Mouse (Mus musculus): ENCODE measurements around the gene Duox2.
"Not testable (repeated sequence)": the region's sequence is repeated elsewhere in the genome, so short reads cannot be mapped to it uniquely, and the experiment has no call there.

Duox2 gene

DNA sequence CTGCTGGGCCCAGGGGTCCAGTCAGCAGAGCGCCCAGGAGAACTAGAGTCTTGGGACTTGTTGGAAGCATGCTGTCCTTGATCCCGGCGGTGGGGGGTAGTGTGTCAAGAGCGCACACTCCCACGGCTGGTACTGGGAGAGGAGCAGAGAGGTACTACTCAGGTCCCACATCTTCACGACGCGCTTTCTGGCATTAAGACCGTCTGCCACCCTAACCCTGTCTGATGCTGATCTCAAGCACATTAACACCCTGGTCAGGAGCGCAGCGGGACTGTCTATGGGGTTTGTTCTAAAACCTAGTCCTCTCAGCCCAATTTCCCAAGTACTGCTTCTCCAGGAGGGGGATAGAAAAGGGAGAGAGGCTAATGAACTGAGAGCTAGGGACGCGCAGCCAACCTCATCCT, at the start of gene Duox2:
Duox2 (minus strand) TSS at position 354 of the 404 bp plus-strand sequence.
- in situ Hi-C loops (cut with MboI, MseI): no loop called here

GRCm38 (mm10) chr2:122347257-122347656, 49.0 kb upstream of the Duox2 start:
- in situ Hi-C loops (cut with MboI, MseI): no loop called here

DNA sequence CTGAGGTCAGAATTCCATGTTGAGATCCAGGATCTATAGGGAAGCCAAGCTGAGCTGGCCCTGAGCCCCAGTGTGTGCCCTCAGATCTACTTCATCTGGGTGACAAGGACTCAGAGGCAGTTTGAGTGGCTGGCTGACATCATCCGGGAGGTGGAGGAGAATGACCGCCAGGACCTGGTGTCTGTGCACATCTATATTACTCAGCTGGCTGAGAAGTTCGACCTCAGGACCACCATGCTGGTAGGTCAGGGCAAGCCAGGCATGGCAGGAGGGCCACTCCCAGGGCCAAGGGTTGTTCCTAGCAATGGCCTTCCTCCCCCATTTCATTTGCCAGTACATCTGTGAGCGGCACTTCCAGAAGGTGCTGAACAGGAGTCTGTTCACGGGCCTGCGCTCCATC, 47.9 kb upstream of the Duox2 start:
- in situ Hi-C loops (cut with MboI, MseI): not testable (repeated sequence)

GRCm38 (mm10) chr2:122345106-122345893, 47.1 kb upstream of the Duox2 start:
- in situ Hi-C loops (cut with MboI, MseI): no loop called here

DNA sequence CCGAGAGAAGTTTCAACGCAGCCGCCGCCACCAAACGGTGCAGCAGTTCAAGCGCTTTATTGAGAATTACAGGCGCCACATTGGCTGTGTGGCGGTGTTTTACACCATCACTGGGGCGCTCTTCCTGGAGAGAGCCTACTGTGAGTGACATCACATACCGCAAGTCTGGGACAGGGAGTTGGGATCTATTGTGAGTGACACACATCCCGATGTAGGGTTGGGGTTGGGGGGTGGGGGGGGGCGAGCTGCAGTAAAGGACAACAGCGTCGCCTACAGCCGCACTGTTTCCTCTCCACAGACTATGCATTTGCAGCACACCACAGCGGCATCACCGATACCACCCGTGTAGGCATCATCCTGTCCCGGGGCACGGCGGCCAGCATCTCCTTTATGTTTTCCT, 39.0 kb upstream of the Duox2 start:
- in situ Hi-C loops (cut with MboI, MseI): no loop called here

DNA sequence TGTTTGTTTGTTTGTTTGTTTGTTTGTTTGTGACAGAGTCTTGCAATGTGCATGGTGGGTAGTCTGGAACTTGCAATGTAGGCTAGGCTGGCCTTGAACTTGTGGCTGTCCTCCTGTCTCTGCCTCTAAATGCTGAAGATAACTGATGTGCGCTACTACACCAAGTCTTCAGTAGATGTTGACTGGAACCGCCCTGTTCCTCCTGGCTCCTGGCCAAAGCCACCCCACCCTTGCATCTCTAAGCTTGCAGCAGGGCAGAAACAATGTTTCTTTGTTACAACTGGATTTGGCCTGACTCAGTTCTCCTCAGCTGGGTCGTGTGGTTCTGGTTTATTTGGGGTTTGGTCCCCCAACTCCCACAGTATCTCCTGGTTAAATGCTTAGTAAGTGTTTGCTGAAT, 35.9 kb upstream of the Duox2 start:
- in situ Hi-C loops (cut with MboI, MseI): no loop called here

- in situ Hi-C loops (cut with MboI, MseI): no loop called here
Measured at GRCm38 (mm10) chr2:122332222-122332621, 34.0 kb upstream of the Duox2 start.

DNA sequence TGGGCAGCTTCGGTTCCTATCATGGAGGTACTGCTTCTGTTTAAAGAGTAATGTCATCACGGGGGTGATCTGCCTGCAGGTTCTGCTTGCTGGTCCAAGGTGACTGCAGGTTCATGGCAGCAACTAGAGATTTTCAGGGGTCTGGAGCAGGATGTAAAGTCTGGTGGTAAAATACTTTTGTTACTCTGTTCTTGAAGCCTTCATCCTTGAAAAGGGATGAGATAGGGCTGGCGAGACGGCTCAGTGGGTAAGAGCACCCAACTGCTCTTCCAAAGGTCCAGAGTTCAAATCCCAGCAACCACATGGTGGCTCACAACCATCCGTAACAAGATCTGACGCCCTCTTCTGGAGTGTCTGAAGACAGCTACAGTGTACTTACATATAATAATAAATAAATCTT, 32.1 kb upstream of the Duox2 start:
- in situ Hi-C loops (cut with MboI, MseI): not testable (repeated sequence)

DNA sequence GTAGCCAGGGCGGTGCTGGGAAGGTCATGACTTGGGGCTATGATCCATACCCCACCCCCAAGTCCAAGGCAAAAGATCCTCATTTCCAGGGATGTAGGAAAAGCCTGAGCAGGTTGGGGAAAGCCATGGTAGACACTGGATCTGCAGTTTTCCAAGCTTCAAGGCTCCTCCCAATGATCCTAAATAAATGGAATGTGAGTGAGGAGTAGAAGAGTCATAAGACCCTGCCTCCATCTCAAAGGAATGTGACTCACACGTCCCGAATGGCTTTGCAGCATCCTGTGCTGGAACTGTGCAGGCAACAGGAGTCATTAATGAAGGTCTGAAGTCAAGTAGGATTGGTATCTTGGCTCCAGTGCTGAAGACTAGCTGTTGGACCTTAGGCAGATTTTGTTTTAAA, 29.7 kb upstream of the Duox2 start:
- in situ Hi-C loops (cut with MboI, MseI): no loop called here

DNA sequence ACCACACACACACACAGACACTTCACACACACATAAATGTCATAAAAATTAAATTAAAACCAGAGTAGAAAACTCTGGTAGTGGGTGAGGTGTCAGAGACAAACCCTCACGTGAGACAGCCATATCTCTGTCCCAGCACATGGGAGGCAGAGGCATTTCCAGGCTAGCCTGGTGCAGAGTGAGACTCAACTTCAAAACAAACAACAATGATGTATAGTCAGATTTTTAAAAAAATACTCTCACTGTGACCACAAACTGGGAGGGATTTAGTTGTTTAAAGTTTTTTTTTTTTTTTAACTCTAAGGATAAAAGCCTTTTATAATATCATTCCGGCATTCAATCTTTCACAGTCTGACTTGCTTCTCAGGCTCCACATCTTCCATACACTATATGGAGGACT, 27.1 kb upstream of the Duox2 start:
- in situ Hi-C loops (cut with MboI, MseI): no loop called here

DNA sequence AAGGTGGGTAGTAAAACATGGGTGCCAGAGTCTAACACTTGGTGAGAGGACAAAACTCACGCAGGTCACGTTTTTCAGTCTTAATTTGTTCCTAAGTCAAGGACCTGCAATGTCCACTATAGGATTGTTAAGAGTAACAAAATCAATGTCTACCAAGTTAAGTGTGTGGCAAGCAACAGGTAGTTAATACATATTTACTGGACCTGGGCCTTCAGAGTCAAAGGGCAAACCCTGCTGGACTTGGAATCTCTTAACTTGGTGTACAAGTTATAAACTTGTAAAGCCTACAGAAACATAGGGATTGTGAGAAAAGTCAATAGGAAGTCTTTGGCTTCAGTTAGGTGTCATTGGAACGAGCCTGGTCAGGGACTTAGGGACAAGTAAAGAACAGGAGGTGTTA, 26.3 kb upstream of the Duox2 start:
- in situ Hi-C loops (cut with MboI, MseI): no loop called here

- in situ Hi-C loops (cut with MboI, MseI): no loop called here
Measured at GRCm38 (mm10) chr2:122323960-122324359, 25.7 kb upstream of the Duox2 start.

DNA sequence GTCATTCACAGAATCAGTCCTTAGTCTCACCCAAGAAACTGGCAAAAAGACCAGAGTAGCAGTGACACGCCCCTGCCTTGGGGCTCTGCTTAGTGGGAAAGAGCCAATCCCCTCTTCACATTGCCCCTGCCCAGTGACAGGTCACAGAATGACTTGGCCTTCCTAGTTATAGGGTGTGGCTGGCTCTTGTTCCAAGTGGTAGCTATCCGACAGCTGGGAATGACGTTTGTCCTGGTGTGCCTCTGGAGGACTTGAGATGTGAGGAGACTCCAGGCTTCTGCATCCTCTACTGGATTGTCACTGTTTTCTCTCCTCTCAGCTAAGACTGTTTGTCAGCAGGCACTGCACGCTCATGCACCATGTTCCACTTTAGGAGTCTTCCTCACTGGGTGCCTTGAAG, 19.1 kb upstream of the Duox2 start:
- in situ Hi-C loops (cut with MboI, MseI): no loop called here

DNA sequence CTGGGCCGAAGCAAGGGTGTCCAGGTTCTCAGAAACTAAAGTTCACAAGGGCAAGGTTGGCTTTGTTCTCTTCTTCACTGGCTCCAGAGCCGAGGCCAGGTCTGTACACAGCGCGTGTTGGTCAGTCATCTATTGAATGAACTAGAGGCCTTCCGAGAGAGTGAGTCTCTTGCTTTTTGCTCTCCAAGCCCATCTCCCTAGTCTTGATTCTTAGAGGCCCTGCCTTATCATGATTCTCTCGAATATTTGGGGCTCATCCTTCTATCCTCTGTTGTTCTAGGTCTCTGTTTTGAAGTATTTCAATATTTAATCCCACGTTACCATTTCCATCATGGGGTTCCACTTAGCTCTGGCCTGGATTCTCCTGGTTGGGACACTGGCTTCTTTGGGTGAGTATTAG, 17.1 kb upstream of the Duox2 start, which contains the start of gene Duox1:
Duox1 (plus strand) TSS at position 301 of the 400 bp plus-strand sequence.
- in situ Hi-C loops (cut with MboI, MseI): no loop called here

DNA sequence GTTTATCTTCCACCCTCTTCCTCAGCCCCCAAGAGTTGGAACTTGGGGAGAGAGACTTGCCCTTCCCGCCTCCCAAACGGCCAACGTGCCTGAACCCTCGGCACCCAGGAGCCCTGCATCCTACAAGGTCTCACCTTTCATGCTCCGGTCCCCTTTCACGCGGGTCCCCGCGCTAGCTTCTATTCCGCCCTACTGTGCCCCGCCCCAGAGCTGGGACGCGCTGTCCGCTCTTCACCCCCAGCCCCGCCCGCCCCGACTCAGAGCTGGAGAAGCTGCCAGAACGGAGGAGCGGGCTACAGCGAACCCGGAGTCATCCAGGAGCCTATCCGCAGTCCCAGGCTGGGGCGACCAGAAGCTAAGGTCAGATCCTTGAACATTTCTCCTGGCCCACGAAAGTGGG, 15.3 kb upstream of the Duox2 start, which contains the start of gene Duoxa1:
Duoxa1 (minus strand) TSS at position 195 of the 400 bp plus-strand sequence.
- in situ Hi-C loops (cut with MboI, MseI): no loop called here

- in situ Hi-C loops (cut with MboI, MseI): no loop called here
Measured at GRCm38 (mm10) chr2:122312722-122313417, 14.6 kb upstream of the Duox2 start.

DNA sequence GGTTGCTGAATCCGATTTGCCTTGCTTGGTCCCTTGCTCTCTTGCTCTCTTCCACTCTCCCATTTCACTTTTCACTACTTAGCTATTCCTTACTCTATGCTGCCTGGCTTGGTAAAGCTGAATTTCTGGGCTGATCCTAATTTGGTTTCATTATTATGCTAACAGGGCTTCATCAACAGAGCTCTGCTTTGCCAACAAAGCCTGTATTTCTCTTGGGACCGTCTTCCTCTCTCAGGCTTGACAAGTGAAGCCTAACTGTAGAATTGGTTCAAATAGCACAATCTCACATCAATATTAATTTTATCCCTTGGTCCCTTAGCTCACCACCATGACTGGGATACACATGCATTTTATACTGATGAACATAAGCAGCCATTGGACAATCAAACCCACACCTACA, 13.3 kb upstream of the Duox2 start:
- in situ Hi-C loops (cut with MboI, MseI): no loop called here

DNA sequence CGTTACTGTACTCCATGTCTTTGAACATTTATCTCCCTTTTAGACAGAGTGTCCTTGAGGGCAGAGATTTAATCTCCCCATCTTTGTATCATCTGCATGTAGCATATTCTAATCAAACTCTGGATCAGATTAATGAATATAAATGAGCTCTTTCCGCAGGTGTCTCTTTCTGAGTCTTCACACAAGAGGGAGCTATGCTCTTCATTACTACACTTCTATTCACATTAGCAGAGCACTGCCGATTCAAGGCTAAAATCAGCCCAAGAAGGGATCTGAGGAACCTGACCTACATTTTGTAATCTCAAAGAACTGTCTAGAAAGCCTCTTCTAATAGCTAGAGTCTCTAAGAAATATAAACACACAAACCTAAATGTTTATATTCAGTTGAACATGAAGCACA, 11.4 kb upstream of the Duox2 start:
- in situ Hi-C loops (cut with MboI, MseI): no loop called here

- in situ Hi-C loops (cut with MboI, MseI): no loop called here
Measured at GRCm38 (mm10) chr2:122306184-122306583, 7.9 kb upstream of the Duox2 start.

- in situ Hi-C loops (cut with MboI, MseI): no loop called here
Measured at GRCm38 (mm10) chr2:122305097-122305892, 7.0 kb upstream of the Duox2 start.

DNA sequence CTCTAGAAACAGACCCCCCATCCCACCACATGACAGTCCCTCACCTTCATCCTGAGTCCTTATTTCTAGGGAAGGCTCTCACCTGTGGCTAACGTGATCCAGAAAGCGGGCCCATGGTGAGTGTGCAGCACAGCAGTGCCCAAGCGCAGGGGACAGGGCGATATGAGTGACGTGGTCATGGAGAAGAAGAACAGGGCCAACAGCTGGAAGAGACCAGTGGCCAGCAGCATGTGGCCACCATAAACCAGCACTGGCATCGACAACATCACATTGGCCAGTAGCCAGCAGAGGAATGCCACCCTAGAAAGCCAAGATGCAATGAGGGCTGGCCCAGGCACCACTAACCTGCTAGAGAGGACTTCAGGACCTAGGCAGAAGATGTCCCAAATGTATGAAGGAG, 6.3 kb upstream of the Duox2 start:
- in situ Hi-C loops (cut with MboI, MseI): no loop called here

- in situ Hi-C loops (cut with MboI, MseI): no loop called here
Measured at GRCm38 (mm10) chr2:122302574-122303241, 4.5 kb upstream of the Duox2 start.

Measured in T-helper 1 cell (primary cell).